10 mouse cellular contexts compared by ENCODE assay signal in the genomic region with DNA sequence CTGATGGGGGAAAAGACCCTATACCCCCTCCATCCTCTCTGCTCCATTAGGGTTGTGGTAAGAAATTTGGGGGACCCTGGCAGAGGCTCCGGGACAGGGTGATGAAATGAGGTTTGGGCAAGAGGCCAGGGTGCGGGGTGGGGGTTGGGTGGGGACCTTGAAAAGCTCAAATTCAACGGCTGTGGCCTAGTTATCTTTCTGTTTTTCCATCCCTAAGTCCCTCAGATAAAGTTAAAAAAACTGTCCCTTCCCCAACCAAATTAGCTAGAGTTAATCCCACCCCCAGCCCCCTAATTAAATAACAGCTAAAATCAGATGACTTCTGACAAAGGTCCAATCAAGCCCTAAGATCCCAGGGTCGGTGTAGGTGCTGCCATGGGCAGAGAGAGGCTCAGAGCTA. TPM values are rescaled to one million over a fixed set of nuclear protein-coding genes. Genes with fewer than 3 reads are reported as not detected.
A peak's percentile ranks its signal among the peaks of the same experiment; 100 is the strongest.
DNase-seq lines count a peak whose midpoint lies in the region; ATAC-seq lines count a peak whose summit lies in the region.
"Had no signal": no experiment of that assay in that cellular context is flagged by ENCODE, and none has a peak within 500 bp of the region (broad histone marks: within the 10 kb centered on the region; RNA-seq: fewer than 3 reads in every experiment).

No protein-coding gene starts in this region.

- H3K27ac ChIP-seq in lung, embryonic 16.5 days (ENCODE audit: low read length) = no peak overlapping the region
- no peak overlapping the region for H3K27ac ChIP-seq in forebrain, embryonic 13.5 days
- peak overlapping the region; percentile 87 for H3K27ac ChIP-seq in liver, embryonic 11.5 days (ENCODE audit: low read depth, low read length)
- peak overlapping the region; percentile 93; the same call in 1 of the 2 replicates for H3K27ac ChIP-seq in stomach, embryonic 15.5 days

- 32% methylated on average over 4 of the region's 4 CpGs for WGBS in lung, embryonic 16.5 days
- 51% methylated on average over 4 of the region's 4 CpGs for WGBS in forebrain, embryonic 13.5 days
- 16% methylated on average over 4 of the region's 4 CpGs for WGBS in liver, embryonic 11.5 days
- 32% methylated on average over 4 of the region's 4 CpGs for WGBS in stomach, embryonic 15.5 days

- peak overlapping the region; percentile 86 for H3K4me2 ChIP-seq in lung, embryonic 16.5 days (ENCODE audit: low read depth, low read length)
- H3K4me2 ChIP-seq in forebrain, embryonic 13.5 days = peak overlapping the region; percentile 91
- H3K4me2 ChIP-seq in liver, embryonic 11.5 days = peak overlapping the region; percentile 92
- H3K4me2 ChIP-seq in stomach, embryonic 15.5 days = peak overlapping the region; percentile 89

- H3K9me3 ChIP-seq in lung, embryonic 16.5 days (ENCODE audit: control insufficient read depth, low read length) = no peaks in the 10 kb centered on the region
- no peaks in the 10 kb centered on the region for H3K9me3 ChIP-seq in forebrain, embryonic 13.5 days (replicated peaks)
- H3K9me3 ChIP-seq in liver, embryonic 11.5 days (ENCODE audit: control insufficient read depth, low read length) = no peaks in the 10 kb centered on the region
- no peaks in the 10 kb centered on the region for H3K9me3 ChIP-seq in stomach, embryonic 15.5 days

- H3K9ac ChIP-seq in lung, embryonic 16.5 days (ENCODE audit: low read length) = peak overlapping the region; percentile 94
- H3K9ac ChIP-seq in forebrain, embryonic 13.5 days = no peak overlapping the region
- peak overlapping the region; percentile 96 for H3K9ac ChIP-seq in liver, embryonic 11.5 days (ENCODE audit: low read depth, low read length)
- peak overlapping the region; percentile 88; the same call in 1 of the 2 replicates for H3K9ac ChIP-seq in stomach, embryonic 15.5 days

- no peaks in the 10 kb centered on the region for H3K36me3 ChIP-seq in lung, embryonic 16.5 days (ENCODE audit: control insufficient read depth, insufficient read depth, low read length)
- no peaks in the 10 kb centered on the region for H3K36me3 ChIP-seq in forebrain, embryonic 13.5 days (ENCODE audit: poor library complexity, severe bottlenecking)
- H3K36me3 ChIP-seq in liver, embryonic 11.5 days (ENCODE audit: control insufficient read depth, insufficient read depth, low read length) = no peaks in the 10 kb centered on the region
- H3K36me3 ChIP-seq in stomach, embryonic 15.5 days = no peaks in the 10 kb centered on the region

- no peak for ATAC-seq in lung, embryonic 16.5 days (ENCODE audit: low read depth)
- ATAC-seq in forebrain, embryonic 13.5 days = no peak
- no peak for ATAC-seq in liver, embryonic 11.5 days (replicated peaks; ENCODE audit: low FRiP score)
- ATAC-seq in stomach, embryonic 15.5 days (ENCODE audit: insufficient read depth, low FRiP score, low read depth) = no peak

- intact Hi-C loops in left cerebral cortex, postnatal 14 days (cut with DNase I) = no loop called here

- H3K27me3 ChIP-seq in lung, embryonic 16.5 days (ENCODE audit: control insufficient read depth, insufficient read depth, low read depth, low read length) = no peaks in the 10 kb centered on the region
- peaks cover 11% of the 10 kb centered on the region; the same call in 1 of the 2 replicates for H3K27me3 ChIP-seq in forebrain, embryonic 13.5 days
- no peaks in the 10 kb centered on the region for H3K27me3 ChIP-seq in liver, embryonic 11.5 days (replicated peaks; ENCODE audit: control insufficient read depth, insufficient read depth, low read length)
- no peaks in the 10 kb centered on the region for H3K27me3 ChIP-seq in stomach, embryonic 15.5 days (replicated peaks)

- no peak for DNase-seq in lung, postnatal 4 days
- DNase-seq in liver, embryonic 11.5 days (ENCODE audit: low spot score) = no peak
- no peak for DNase-seq in left cerebral cortex, postnatal 14 days (ENCODE audit: low spot score in 2 of 2)
- no peak for DNase-seq in spleen, postnatal 10 days (ENCODE audit: low spot score in 2 of 2)
- no peak for DNase-seq in spleen, postnatal 36 days (ENCODE audit: low spot score in 2 of 2)

- peak overlapping the region; percentile 85 for H3K4me3 ChIP-seq in lung, embryonic 16.5 days (ENCODE audit: low read length)
- H3K4me3 ChIP-seq in forebrain, embryonic 13.5 days = no peak overlapping the region
- peak overlapping the region; percentile 92 for H3K4me3 ChIP-seq in liver, embryonic 11.5 days (ENCODE audit: low read depth, low read length)
- peak overlapping the region; percentile 89 for H3K4me3 ChIP-seq in stomach, embryonic 15.5 days (replicated peaks)

- H3K4me1 ChIP-seq in lung, embryonic 16.5 days (replicated peaks; ENCODE audit: control insufficient read depth, insufficient read depth, low read length) = peaks cover 20% of the 10 kb centered on the region
- H3K4me1 ChIP-seq in forebrain, embryonic 13.5 days = peaks cover 26% of the 10 kb centered on the region
- H3K4me1 ChIP-seq in liver, embryonic 11.5 days (replicated peaks; ENCODE audit: control insufficient read depth, insufficient read depth, low read length) = peaks cover 41% of the 10 kb centered on the region
- peaks cover 32% of the 10 kb centered on the region for H3K4me1 ChIP-seq in stomach, embryonic 15.5 days

RNA-seq across cellular contexts. Expression of a gene that starts 1.8 kb away (rescaled TPM):
- polyA plus RNA-seq in lung, embryonic 16.5 days (2015; fragmentation: Nextera tagmentation; extraction: Ambion mirVana) = 38.8 and 42.3 TPM in 2 replicates
- polyA plus RNA-seq in forebrain, embryonic 13.5 days (2015; fragmentation: Nextera tagmentation; extraction: Ambion mirVana) = 7.7 and 8.0 TPM in 2 replicates
- 35.4 and 35.7 TPM in 2 replicates for polyA plus RNA-seq in liver, embryonic 11.5 days (2014; fragmentation: Nextera tagmentation; extraction: Ambion mirVana)
- 48.3 and 53.4 TPM in 2 replicates for polyA plus RNA-seq in stomach, embryonic 15.5 days (2015; fragmentation: Nextera tagmentation; extraction: Ambion mirVana)
- total RNA-seq in left cerebral cortex, postnatal 14 days (2021) = 1 to 10 TPM; 5.1 to 6.1 TPM

RNA-seq across cellular contexts. Expression of a gene that starts 24.9 kb away (rescaled TPM):
- polyA plus RNA-seq in lung, embryonic 16.5 days (2015; fragmentation: Nextera tagmentation; extraction: Ambion mirVana) = 7.6 and 8.6 TPM in 2 replicates
- 11.3 and 12.0 TPM in 2 replicates for polyA plus RNA-seq in forebrain, embryonic 13.5 days (2015; fragmentation: Nextera tagmentation; extraction: Ambion mirVana)
- polyA plus RNA-seq in liver, embryonic 11.5 days (2014; fragmentation: Nextera tagmentation; extraction: Ambion mirVana) = 23.2 and 24.8 TPM in 2 replicates
- 8.2 and 9.3 TPM in 2 replicates for polyA plus RNA-seq in stomach, embryonic 15.5 days (2015; fragmentation: Nextera tagmentation; extraction: Ambion mirVana)
- 10 to 100 TPM; 59.8 to 63.2 TPM for total RNA-seq in left cerebral cortex, postnatal 14 days (2021)

RNA-seq across cellular contexts. Expression of a gene that starts 54.3 kb away (rescaled TPM):
- polyA plus RNA-seq in lung, embryonic 16.5 days (2015; fragmentation: Nextera tagmentation; extraction: Ambion mirVana) = 0.44 TPM in 1 of 2 replicates, not detected in the other
- polyA plus RNA-seq in forebrain, embryonic 13.5 days (2015; fragmentation: Nextera tagmentation; extraction: Ambion mirVana) = 0.30 and 0.41 TPM in 2 replicates
- 0.49 and 0.78 TPM in 2 replicates for polyA plus RNA-seq in liver, embryonic 11.5 days (2014; fragmentation: Nextera tagmentation; extraction: Ambion mirVana)
- polyA plus RNA-seq in stomach, embryonic 15.5 days (2015; fragmentation: Nextera tagmentation; extraction: Ambion mirVana) = 0.46 and 0.53 TPM in 2 replicates
- 1 to 10 TPM; 1.0 to 1.1 TPM for total RNA-seq in left cerebral cortex, postnatal 14 days (2021)
- total RNA-seq: adrenal gland, postnatal 14 days; gastrocnemius, postnatal 14 days had no signal

Comparison
In these comparisons a context has a peak if more than half of its experiments do, and no peak if none do; other contexts are left out.
1. H3K27ac ChIP-seq: peak in liver, embryonic 11.5 days (single experiment) and stomach, embryonic 15.5 days (single experiment); none in lung, embryonic 16.5 days (single experiment) and forebrain, embryonic 13.5 days (single experiment).
2. Peak in every context shown above with its lines, with median percentiles within 50 percentile points of each other: H3K4me2 ChIP-seq.